Mouse (Mus musculus): ENCODE data around the gene Dtx4. TPM values are rescaled to one million over a fixed set of nuclear protein-coding genes. Genes with fewer than 3 reads are reported as not detected.

Dtx4 gene
- polyA plus RNA-seq, 2 experiments from 2014 or later, result 6.8 to 11.4 TPM

DNA sequence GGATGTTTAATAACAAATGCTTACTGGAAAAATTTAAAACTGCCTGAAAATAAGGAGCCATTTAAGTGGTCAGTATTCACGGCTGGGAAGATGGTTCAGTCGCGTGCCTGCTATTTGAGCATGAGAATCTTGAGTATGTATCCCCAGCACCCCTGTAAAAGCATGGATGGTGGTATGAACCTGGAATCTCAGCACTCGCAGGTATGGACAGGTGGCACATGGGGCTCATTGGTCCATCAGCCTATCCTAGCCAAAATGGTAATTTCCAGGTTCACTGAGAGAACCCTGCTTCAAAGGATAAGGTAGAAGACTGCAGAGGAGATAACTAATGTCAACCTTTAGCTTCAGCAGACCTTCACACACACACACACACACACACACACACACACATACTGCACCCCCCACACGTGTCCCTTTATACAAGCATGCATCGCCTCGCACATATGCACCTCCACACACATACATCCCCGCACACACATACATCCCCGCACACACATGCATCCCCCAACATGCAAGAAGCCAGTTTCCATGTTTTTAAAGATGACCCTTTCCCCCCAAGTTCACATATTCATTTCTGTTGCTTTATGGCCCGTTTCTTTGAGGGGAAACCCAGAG is 35.6 kb downstream of the Dtx4 start:
- no peak for ATAC-seq

- ATAC-seq, result no peak
These were observed 36.6 kb downstream of the Dtx4 start for GRCm38 (mm10) chr19:12464674-12465073.

GRCm38 (mm10) chr19:12464127-12464526 is 37.1 kb downstream of the Dtx4 start:
- ATAC-seq, result no peak

- no peak for ATAC-seq
These were observed 37.6 kb downstream of the Dtx4 start for GRCm38 (mm10) chr19:12463722-12464035.

GRCm38 (mm10) chr19:12462851-12463721 is 38.2 kb downstream of the Dtx4 start:
- no peak for ATAC-seq

- no peak for ATAC-seq
These were observed 40.7 kb downstream of the Dtx4 start, which contains the start of gene Mpeg1 for GRCm38 (mm10) chr19:12460282-12461249. TSS of gene Mpeg1 (plus strand) at chr19:12460779.

DNA sequence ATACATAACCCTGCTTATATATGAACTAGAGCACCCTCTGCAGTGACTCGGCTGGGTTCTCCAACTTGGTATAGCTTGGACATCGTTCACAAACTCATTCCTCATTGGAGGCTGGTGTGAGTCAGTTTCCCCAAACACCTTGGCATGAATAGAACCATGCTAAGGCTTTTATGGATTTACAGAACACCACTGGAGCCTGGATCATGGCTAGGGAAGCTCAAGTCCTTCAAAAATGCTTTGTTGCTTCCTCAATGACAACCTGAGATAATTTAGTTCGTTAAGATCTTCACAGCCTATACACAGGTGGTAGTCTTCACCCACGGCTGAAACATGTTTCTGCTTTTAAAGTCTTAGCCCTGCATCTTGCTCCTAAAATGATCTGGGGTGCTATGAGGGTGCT is 41.7 kb downstream of the Dtx4 start:
- no peak for ATAC-seq

DNA sequence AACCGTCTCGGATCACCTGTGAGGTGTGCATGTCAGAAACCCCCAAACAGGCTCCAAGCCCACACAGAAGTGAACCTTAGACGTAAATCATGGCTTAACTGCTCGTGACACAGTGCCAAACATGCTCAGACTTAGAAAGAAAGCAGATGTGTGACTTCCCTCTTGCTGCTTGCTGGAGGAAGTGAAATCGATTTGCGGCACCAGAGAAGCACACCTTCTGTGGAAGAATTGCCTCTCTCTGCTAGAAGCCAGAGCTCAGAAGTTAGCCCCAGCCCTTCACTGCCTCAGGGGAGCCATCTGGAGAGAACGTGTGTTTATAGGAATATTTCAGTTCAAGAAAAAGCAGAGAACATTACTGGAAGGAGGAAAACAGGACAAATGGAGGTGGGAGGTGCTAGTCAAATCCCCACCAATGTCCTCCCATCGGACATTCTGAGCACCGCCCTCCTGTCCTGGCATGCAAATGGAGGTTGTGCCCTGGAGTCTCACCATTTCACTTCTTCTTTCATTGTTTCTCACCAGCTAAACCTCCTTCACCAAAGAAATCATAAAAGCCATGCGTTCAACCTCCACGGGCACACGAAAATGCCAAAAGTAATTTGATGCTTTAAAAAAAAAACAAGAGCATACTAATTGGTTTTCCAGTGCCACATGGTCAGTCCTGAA is 43.7 kb downstream of the Dtx4 start:
- no peak for ATAC-seq

DNA sequence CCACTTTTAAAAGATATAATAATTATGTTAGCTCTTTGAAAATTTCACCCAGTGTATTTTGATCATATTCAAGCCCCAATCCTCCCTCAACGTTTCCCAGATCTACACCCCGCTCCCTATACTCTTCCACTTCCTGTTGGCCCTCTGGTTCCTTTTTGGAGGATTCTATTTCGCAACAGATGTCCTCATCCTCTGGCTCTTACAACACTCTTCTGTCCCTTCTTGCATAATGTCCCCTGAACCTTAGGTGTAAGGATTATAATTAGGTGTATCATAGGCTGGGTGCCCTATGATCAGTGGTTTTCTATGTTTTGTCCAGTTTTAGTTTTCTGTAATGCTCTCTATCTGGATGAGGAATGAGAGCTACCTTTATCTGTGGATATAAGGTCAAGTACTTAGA is 56.2 kb downstream of the Dtx4 start:
- ATAC-seq, result no peak

DNA sequence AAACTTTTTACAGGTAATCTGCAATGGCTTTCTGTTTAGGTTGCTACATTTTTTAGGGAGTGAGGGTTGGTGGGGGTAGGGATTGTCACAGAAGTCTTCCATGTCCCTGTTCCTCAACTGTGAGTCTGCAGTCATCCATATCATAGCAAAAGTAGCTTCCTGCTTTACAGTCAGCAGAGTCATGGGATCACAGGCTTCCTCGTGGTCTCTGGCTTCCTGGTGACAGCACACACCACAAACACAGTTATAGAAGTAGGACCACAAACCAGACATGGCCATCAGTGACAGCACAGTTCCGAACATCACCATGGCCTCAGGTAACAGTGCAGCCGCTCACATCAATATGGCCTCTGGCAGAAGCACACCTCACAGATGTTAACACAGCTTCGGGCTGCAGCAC is 58.7 kb downstream of the Dtx4 start:
- ATAC-seq, result no peak

DNA sequence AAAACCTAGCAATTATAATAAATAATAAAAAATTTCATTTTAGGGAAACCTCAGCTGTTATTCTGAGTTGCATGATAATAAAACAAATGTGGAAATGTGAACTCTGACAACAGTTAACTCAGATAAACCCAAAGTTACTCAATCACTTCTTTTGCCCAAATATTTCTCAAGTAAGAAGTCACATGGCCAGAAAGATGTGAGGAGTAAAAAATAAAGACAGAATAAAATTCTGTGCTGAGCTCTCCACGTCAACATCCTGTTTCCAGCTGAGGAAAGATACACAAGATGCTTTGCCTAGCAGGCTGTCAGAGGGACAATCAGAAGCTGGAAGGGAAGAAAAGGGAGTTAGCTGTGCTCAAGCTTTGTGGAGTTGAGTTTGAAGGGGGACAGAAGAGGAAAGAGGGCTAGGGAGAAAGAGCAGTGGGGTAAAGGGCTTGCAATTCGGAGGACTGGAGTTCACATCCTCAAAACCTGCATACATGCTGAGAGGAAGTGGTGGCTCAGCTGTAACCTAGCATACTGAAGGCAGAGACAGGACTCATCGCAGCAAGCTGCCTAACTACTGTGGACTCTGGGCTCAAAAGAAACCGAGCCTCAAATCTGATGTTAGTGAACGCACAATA is 61.0 kb downstream of the Dtx4 start:
- no peak for ATAC-seq

DNA sequence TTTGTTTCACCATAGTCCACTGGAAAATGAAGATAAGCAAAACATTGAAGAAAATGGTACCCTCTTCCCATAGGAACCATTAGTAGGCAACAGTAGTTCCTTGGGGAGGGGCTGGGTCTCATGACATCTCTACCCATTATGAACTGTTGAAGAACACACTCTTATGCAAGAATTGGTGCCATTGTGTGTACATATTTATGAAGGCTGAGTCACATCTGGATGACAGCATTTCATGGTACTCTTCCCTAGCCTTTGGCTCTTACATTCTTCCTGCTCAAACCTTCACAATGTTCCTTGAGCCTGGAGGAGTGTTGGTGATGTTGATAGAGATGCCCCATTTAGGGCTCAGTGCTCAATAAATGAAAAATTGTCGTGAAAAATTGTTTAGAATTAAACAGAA is 61.7 kb downstream of the Dtx4 start:
- ATAC-seq, result no peak

DNA sequence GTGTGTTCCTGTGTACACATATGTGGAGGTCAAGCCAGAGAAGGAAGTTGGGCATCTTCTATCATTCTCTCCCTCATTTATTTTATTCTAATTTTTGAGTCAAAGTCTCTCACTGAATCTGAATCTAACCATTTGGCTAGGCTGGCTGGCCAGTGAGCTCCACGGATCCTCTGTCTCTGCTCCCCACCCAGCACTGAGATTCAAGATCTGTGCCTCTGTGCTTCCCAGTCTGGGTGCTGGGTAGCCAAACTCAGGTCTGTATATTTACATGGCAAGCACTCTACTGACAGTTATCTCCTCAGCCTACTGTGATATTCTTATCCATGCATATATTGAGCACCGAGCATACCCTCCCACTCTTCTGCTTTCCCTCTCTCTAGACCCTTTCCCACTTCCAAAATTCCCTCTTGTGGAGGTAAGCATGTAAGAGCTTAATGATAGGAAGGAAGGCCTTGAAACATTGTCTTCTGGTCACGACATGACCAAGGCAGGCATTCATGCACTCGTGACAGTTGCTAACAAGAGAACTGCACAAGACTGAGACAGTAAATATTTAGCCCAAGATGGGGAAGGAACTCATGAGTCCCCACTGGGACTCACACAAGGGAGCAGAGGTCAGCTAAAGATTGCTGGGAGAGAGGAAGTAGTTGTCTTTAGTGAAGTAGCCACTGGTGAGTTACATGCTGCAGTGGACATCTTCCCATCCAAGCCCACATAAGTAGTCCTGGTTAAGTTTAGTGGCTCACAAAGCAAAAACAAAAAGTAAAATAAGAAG is 65.3 kb downstream of the Dtx4 start:
- ATAC-seq, result no peak

DNA sequence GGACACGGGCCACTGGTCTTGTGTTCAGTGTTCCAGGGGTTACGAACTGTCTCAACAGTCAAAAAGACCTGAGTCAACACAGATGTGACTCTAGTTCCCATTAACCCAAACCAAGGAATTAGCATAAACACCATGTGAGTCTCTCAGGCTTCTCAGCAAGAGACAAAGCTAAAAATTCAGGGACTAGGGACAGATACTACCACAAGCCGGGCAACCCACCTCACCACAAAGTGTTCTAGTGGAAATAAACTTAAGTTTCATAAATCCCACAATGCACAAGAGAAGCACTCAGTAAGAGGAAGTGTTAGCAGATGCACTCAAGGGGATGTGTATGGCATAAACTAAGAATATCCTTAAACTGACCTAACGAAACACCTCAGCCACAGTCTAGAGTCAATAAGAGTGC is 66.2 kb downstream of the Dtx4 start:
- no peak for ATAC-seq

DNA sequence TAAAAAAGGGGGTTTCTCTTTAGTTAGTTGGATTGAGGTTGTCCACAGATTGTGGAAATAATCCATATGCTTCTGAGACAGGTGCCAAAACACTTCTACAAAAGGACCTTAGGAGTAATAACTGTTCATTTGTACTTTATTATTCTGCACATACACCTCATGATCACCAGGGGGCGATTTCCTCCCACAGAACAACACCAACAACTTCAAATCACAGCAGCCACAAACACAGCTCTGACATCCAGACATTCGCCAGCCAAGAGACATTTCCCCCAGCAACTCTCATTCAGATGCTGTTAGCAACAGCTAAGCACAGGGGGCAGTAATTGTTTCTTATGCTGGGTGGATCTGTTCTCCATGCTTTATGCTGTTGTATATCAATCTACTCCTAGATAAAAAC is 68.2 kb downstream of the Dtx4 start:
- no peak for ATAC-seq

DNA sequence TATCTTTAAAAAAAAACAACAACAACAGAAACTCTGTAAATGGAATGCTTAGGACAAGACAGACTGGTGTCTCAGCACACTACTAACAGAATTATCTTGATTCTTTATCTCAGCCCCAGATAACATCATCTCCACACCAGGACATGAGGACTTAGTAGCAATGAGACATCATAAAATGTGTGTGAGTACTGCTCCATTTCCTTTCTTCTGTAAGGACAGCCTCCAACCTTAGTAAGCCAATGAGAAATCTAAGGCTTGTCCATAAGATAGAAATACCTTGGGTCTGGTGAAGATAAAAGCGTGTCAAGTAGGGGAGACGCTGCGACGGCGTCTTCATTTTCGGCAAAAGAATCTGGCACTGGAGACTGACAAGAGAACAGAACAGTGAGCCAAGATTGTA is 73.6 kb downstream of the Dtx4 start, which contains the start of gene Pfpl:
Gene Pfpl (plus strand): TSS at position 301 of the 400 bp plus-strand sequence.
- no peak for ATAC-seq

DNA sequence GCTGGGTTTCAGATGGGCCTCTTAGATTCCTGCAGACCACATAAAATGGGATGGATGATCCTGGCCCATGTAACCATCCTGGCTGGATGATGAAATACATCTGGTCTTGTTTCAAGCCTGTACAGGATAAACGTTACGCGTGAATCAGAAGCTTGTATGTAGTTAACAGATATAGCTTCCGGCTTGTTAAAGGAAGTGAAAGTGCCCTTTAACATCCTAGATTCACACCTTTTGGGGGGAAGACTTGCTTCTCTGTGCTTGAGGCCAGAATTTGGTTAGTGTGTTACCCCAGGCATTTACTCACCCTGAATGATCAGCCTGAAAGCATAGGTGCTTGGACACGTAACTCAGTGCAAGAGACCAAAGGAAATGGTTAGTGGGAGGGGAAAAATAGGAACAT is 74.2 kb downstream of the Dtx4 start:
- ATAC-seq, result no peak

- no peak for ATAC-seq
These were observed 79.6 kb downstream of the Dtx4 start for GRCm38 (mm10) chr19:12421680-12422079.

GRCm38 (mm10) chr19:12420555-12420954 is 80.7 kb downstream of the Dtx4 start:
- ATAC-seq, result no peak

DNA sequence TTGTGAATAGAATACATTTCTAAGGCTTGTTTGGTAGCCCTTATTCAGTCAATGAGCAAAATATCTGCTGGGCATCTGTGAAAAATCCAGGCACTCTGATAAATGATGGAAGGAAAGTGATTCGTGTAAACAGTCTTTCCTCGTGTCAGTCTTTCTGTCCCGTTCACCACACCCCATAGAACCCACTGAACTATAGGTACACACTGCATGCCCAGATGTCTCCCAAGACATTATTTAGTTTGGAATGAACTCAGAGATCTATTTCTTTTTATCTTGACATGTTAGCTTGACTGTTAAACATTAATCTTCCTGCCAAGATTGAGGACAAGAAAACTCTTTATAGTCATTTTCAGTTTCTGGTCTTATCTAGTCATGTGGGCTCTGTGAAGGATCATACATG is 82.9 kb downstream of the Dtx4 start:
- no peak for ATAC-seq

DNA sequence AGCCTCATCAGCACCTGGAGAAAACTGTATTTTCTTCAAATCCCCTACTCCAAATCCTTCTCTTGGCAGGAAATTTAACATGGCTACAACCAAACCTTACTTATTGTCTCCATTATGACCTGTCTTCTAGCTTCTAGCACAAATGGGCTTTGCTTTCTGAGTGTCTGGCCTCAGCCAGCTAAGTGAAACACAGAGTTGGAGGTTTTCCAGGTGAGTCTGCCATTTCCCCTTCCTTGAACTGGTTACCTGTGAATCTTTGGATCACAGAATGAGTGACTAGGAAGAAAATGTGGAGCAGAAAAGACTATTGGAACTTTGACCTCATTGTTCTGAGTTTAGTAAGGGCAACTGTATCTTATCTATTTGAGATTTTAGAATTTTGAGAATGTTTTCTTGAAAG is 83.9 kb downstream of the Dtx4 start, which contains the start of gene Olfr1441:
Gene Olfr1441 (plus strand): TSS at position 73 of the 400 bp plus-strand sequence.
- ATAC-seq, result no peak

Data from CD4-positive, CD25-positive, alpha-beta regulatory T cell, adult 4 months (primary cell).